Mouse (Mus musculus): ENCODE data around the gene Best1. TPM values are rescaled to one million over a fixed set of nuclear protein-coding genes. Genes with fewer than 3 reads are reported as not detected.

The Best1 gene
- polyA plus RNA-seq, 1 experiment, result 0.33 TPM

DNA sequence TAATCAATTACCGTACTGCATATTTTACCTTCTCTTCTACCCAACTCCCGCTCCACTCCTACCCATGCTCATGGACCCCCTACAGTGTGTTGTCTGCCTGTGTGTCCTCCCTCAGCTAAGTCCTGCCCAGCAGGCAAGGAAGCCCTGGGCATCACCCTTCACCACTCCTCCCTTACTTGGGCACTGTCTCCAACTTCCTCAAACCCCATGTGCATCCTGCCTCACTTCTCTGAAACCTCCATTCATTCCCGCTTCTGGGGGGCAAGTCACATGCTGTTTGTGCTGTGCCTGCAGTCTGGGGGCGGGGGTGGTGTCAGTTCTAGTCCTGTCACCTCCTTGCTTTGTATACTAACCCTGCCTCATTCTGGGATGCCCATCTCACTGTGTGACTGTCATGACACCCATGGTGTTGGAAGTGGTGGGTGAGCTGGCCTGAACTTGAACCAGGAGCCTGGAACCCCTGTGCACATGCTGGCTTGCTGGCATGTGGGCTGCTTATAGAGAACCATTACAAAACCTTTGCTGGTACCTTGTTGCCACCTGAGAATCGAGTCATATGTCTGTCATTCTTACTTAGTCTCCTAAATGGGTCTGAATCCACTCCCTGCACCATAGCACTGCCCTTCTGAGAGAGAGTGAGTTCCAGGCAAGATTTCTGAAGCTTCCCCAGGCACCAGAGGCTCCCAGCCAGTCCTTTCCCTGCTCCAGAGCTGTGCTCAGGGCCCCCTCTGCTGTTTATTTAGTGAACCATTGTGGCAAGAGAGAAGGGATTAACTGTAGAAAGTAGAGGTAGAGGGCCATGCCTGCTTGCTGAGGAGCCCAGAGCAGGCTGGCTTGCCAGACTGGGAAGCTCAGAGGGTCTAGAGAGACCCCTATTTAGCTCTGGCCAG lies 21.2 kb upstream of the Best1 start:
- TF ChIP-seq CTCF (conservative IDR thresholded peaks at IDR 0.05; ENCODE audit: insufficient read depth, insufficient read length, low read depth, low read length) (peak; percentile 52), POLR2A (IDR thresholded peaks at IDR 0.05; ENCODE audit: low read depth, low read length) (no peak)
- Histone ChIP-seq H3K4me3 (ENCODE audit: insufficient read depth, low read depth, low read length) (no peak overlapping the region), H3K36me3 (ENCODE audit: control insufficient read depth, insufficient read depth, low read length) (no peaks in the 10 kb centered on the region), H3K27me3 (replicated peaks; ENCODE audit: control insufficient read depth, insufficient read depth, low read length) (no peaks in the 10 kb centered on the region), H3K4me1 (ENCODE audit: control insufficient read depth, insufficient read depth, low read length) (peaks cover 40% of the 10 kb centered on the region), H3K27ac (ENCODE audit: insufficient read depth, low read depth, low read length) (peak overlapping the region; percentile 26; the same call in 1 of the 2 replicates)
- DNase-seq, result peak; percentile 75
- WGBS, result 44% methylated on average over 5 of the region's 5 CpGs

DNA sequence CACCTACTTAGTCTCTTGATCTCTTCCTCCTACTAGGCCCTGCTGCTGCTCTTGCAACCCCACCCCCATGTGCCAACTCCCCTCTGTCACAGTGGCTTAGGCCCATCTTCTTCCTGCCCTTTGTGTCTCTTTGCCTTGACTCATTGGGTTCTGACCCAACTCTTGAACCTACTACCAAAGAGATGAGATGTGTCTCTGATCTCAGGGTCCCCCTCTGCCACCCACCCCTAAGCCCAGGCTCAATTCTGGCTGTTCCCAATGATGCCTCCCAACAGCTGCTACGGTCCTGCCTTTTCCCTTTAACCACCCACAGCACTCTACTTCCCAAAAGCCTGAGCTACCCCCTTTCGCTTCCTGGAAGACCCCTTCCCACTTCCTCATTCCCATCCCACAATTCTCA lies 20.5 kb upstream of the Best1 start:
- peaks cover 40% of the 10 kb centered on the region for H3K4me1 ChIP-seq (ENCODE audit: control insufficient read depth, insufficient read depth, low read length)
- no peak for DNase-seq
- no peaks in the 10 kb centered on the region for H3K36me3 ChIP-seq (ENCODE audit: control insufficient read depth, insufficient read depth, low read length)
- TF ChIP-seq CTCF (conservative IDR thresholded peaks at IDR 0.05; ENCODE audit: insufficient read depth, insufficient read length, low read depth, low read length) (no peak), POLR2A (IDR thresholded peaks at IDR 0.05; ENCODE audit: low read depth, low read length) (no peak)
- H3K4me3 ChIP-seq (ENCODE audit: insufficient read depth, low read depth, low read length), result no peak overlapping the region
- no peaks in the 10 kb centered on the region for H3K27me3 ChIP-seq (replicated peaks; ENCODE audit: control insufficient read depth, insufficient read depth, low read length)
- no peak overlapping the region for H3K27ac ChIP-seq (ENCODE audit: insufficient read depth, low read depth, low read length)
- 47% methylated on average over 2 of the region's 2 CpGs for WGBS

DNA sequence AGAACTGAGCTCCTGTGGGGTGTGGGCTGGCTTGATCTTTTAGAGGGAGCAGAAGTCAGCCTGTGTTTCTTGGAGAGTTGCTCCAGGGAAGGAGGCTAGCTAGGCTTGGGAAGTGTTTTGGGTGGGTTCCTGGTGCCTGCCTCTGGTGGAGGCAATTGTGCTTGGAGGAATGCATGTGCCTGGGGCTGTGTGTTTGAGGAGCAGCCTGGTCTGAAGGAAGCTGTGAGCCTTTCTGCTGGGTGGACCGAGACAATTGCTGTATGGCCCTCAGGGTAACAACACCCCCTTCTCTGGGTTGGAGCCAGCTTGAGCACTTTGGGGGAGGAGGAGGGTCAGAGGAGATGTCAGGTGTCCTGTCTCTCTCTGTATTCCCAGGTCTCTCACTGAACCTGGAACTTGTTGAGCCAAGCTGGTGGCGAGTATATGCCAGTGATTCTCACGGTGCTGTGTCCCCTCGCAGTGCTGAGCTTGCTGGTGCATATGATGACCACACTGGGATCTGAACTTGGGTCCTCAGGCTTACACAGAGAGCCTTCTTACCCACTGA lies 17.9 kb upstream of the Best1 start:
- H3K4me3 ChIP-seq (ENCODE audit: insufficient read depth, low read depth, low read length), result peak overlapping the region; percentile 47
- H3K27ac ChIP-seq (ENCODE audit: insufficient read depth, low read depth, low read length), result no peak overlapping the region
- peaks cover 33% of the 10 kb centered on the region for H3K4me1 ChIP-seq (ENCODE audit: control insufficient read depth, insufficient read depth, low read length)

DNA sequence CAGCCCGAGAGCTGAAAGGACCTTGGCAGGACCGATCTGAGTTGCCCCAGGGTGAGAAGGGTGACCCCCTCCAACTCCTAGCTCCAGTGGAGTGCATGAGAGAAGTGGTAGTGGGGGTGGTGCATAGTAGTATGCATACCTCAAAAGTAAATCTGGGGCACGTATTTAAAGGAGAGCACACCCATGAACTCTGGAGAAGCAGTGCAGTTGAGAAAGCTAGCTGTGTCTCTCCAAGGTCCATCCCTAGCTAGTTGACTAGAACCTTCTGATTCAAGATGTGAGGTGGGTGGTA lies 17.0 kb upstream of the Best1 start:
- Histone ChIP-seq H3K27ac (ENCODE audit: insufficient read depth, low read depth, low read length) (peak overlapping the region; percentile 9; the same call in 1 of the 2 replicates), H3K4me1 (ENCODE audit: control insufficient read depth, insufficient read depth, low read length) (peaks cover 32% of the 10 kb centered on the region), H3K4me3 (ENCODE audit: insufficient read depth, low read depth, low read length) (peak overlapping the region; percentile 47), H3K36me3 (ENCODE audit: control insufficient read depth, insufficient read depth, low read length) (no peaks in the 10 kb centered on the region), H3K27me3 (replicated peaks; ENCODE audit: control insufficient read depth, insufficient read depth, low read length) (no peaks in the 10 kb centered on the region)
- 3% methylated on average over 3 of the region's 3 CpGs for WGBS
- DNase-seq, result no peak
- TF ChIP-seq POLR2A (IDR thresholded peaks at IDR 0.05; ENCODE audit: low read depth, low read length) (no peak), CTCF (conservative IDR thresholded peaks at IDR 0.05; ENCODE audit: insufficient read depth, insufficient read length, low read depth, low read length) (no peak)

More for the DNA sequence above, 17.9 kb upstream of the Best1 start:
- Histone ChIP-seq H3K36me3 (ENCODE audit: control insufficient read depth, insufficient read depth, low read length) (no peaks in the 10 kb centered on the region), H3K27me3 (replicated peaks; ENCODE audit: control insufficient read depth, insufficient read depth, low read length) (no peaks in the 10 kb centered on the region)
- TF ChIP-seq POLR2A (IDR thresholded peaks at IDR 0.05; ENCODE audit: low read depth, low read length), result no peak
- DNase-seq, result peak; percentile 9
- WGBS, result 69% methylated on average over 4 of the region's 4 CpGs

DNA sequence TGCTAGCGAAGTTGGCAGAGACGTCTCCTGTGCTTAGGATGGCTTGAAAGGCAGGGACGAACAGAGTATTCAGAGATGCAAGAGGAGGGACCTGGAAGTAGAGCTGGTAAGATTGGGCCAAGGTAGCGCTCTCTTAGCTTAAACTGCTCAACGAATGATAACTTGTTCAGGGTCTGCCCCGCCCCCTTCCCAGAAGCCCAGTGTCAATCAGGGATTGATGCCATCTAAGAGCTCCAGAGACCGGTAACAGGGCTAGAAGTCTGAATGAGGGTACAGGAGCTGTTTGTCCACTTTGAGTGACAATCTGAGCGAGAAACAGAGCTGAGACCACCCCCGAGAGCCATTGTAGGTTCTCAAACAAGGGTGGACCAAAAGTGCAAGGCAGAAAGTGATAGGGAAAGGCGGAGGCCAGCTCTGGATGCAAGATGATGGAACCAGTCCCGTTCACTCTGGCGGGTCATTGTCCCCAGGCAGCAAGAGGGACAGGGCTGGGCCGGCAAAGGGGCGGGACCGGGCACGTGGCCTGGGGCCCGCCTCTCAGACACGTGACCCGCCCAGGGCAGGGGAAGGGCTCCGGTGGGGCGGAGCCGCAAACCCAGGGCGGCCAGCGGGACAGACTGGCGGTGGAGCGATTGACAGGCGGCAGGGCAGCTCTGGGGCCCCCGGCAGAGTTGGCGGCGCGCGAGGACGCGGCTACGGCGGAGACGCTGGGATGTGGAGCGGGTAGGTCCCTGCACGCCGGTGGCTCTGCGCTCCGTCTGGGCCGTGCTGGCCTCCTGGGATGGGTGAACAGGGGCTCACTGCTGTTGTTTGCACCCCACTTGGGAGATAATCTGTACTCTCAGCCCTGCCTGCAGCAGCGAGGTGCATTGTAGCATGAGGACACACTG lies 16.4 kb upstream of the Best1 start:
- DNase-seq, result peak; percentile 96
- Histone ChIP-seq H3K27ac (ENCODE audit: insufficient read depth, low read depth, low read length) (no peak overlapping the region), H3K4me1 (ENCODE audit: control insufficient read depth, insufficient read depth, low read length) (peaks cover 31% of the 10 kb centered on the region)

DNA sequence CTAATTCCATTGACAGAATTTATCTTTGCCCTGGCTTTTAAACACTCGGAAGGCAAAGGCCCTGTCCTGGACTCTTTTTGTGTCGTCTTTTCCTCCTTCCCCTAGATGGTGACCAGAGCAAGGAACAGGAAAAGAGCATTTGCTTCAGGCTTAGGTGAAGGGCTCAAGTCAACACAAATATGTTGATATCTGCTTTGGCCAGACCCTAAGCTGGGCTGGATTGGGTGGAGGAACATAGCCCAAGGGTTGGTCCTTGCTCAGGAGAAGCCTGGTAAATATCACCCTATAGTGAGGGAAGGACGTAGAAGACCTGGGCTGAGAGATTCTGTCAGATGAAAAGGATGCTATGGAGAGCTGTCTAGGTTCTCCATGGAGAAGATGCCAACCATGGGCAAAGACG lies 14.7 kb upstream of the Best1 start:
- Histone ChIP-seq H3K27ac (ENCODE audit: insufficient read depth, low read depth, low read length) (no peak overlapping the region), H3K4me3 (ENCODE audit: insufficient read depth, low read depth, low read length) (peak overlapping the region; percentile 49; the same call in 1 of the 2 replicates), H3K27me3 (replicated peaks; ENCODE audit: control insufficient read depth, insufficient read depth, low read length) (no peaks in the 10 kb centered on the region), H3K4me1 (ENCODE audit: control insufficient read depth, insufficient read depth, low read length) (peaks cover 19% of the 10 kb centered on the region; the same call in 1 of the 2 replicates), H3K36me3 (ENCODE audit: control insufficient read depth, insufficient read depth, low read length) (no peaks in the 10 kb centered on the region)
- WGBS, result 77% methylated on average over 4 of the region's 4 CpGs
- TF ChIP-seq POLR2A (IDR thresholded peaks at IDR 0.05; ENCODE audit: low read depth, low read length), result no peak
- no peak for TF ChIP-seq CTCF (conservative IDR thresholded peaks at IDR 0.05; ENCODE audit: insufficient read depth, insufficient read length, low read depth, low read length)
- DNase-seq, result no peak

More for the DNA sequence above, 16.4 kb upstream of the Best1 start:
- Histone ChIP-seq H3K27me3 (replicated peaks; ENCODE audit: control insufficient read depth, insufficient read depth, low read length) (no peaks in the 10 kb centered on the region), H3K4me3 (ENCODE audit: insufficient read depth, low read depth, low read length) (peak overlapping the region; percentile 47), H3K36me3 (ENCODE audit: control insufficient read depth, insufficient read depth, low read length) (no peaks in the 10 kb centered on the region)
- TF ChIP-seq CTCF (conservative IDR thresholded peaks at IDR 0.05; ENCODE audit: insufficient read depth, insufficient read length, low read depth, low read length), result no peak
- TF ChIP-seq POLR2A (IDR thresholded peaks at IDR 0.05; ENCODE audit: low read depth, low read length), result no peak
- 11% methylated on average over 44 of the region's 44 CpGs for WGBS

Data from kidney, adult 2 months (tissue).